Mouse (Mus musculus): ENCODE data around the gene Rtl10.
A peak's percentile ranks its signal among the peaks of the same experiment; 100 is the strongest.
"Not testable (repeated sequence)": the region's sequence is repeated elsewhere in the genome, so short reads cannot be mapped to it uniquely, and the experiment has no call there.

Rtl10 gene

GRCm38 (mm10) chr16:18483839-18484238 is 14.9 kb upstream of the Rtl10 start:
- DNase-seq (ENCODE audit: low spot score in 2 of 2), result no peak

- DNase-seq (ENCODE audit: low spot score in 2 of 2), result no peak
Observed at GRCm38 (mm10) chr16:18484386-18484785, 14.3 kb upstream of the Rtl10 start.

GRCm38 (mm10) chr16:18484794-18485435 is 13.8 kb upstream of the Rtl10 start:
- DNase-seq (ENCODE audit: low spot score in 2 of 2), result no peak

GRCm38 (mm10) chr16:18486126-18486525 is 12.6 kb upstream of the Rtl10 start:
- DNase-seq (ENCODE audit: low spot score in 2 of 2), result no peak

- peak in 1 of 2 experiments; percentile 28 for DNase-seq (ENCODE audit: low spot score in 2 of 2)
Observed at GRCm38 (mm10) chr16:18490281-18490680, 8.4 kb upstream of the Rtl10 start.

GRCm38 (mm10) chr16:18490894-18491293 is 7.8 kb upstream of the Rtl10 start:
- DNase-seq (ENCODE audit: low spot score in 2 of 2), result peak in 1 of 2 experiments; percentile 28

- DNase-seq (ENCODE audit: low spot score in 2 of 2), result no peak
Observed at GRCm38 (mm10) chr16:18497865-18498515, 711 bp upstream of the Rtl10 start.

GRCm38 (mm10) chr16:18498996-18499395 is 295 bp downstream of the Rtl10 start:
- no peak for DNase-seq (ENCODE audit: low spot score in 2 of 2)

GRCm38 (mm10) chr16:18501531-18501930 is 2.8 kb downstream of the Rtl10 start:
- DNase-seq (ENCODE audit: low spot score in 2 of 2), result no peak

- no peak for DNase-seq (ENCODE audit: low spot score in 2 of 2)
Observed at GRCm38 (mm10) chr16:18503566-18504342, 5.1 kb downstream of the Rtl10 start.

GRCm38 (mm10) chr16:18506524-18507199 is 8.0 kb downstream of the Rtl10 start:
- no peak for DNase-seq (ENCODE audit: low spot score in 2 of 2)

- no peak for DNase-seq (ENCODE audit: low spot score in 2 of 2)
Observed at GRCm38 (mm10) chr16:18507200-18507549, 8.5 kb downstream of the Rtl10 start.

- DNase-seq (ENCODE audit: low spot score in 2 of 2), result no peak
Observed at GRCm38 (mm10) chr16:18511741-18512140, 13.0 kb downstream of the Rtl10 start.

GRCm38 (mm10) chr16:18513508-18513907 is 14.8 kb downstream of the Rtl10 start:
- no peak for DNase-seq (ENCODE audit: low spot score in 2 of 2)

GRCm38 (mm10) chr16:18518091-18518490 is 19.4 kb downstream of the Rtl10 start:
- peak in 1 of 2 experiments; percentile 26 for DNase-seq (ENCODE audit: low spot score in 2 of 2)

GRCm38 (mm10) chr16:18523563-18524245 is 25.0 kb downstream of the Rtl10 start:
- no peak for DNase-seq (ENCODE audit: low spot score in 2 of 2)

GRCm38 (mm10) chr16:18528656-18529055 is 30.0 kb downstream of the Rtl10 start:
- no peak for DNase-seq (ENCODE audit: low spot score in 2 of 2)

GRCm38 (mm10) chr16:18533061-18533460 is 34.4 kb downstream of the Rtl10 start:
- not testable (repeated sequence) for DNase-seq (ENCODE audit: low spot score in 2 of 2)

GRCm38 (mm10) chr16:18537407-18537990 is 38.8 kb downstream of the Rtl10 start:
- no peak for DNase-seq (ENCODE audit: low spot score in 2 of 2)

GRCm38 (mm10) chr16:18539281-18539680 is 40.6 kb downstream of the Rtl10 start:
- DNase-seq (ENCODE audit: low spot score in 2 of 2), result no peak

GRCm38 (mm10) chr16:18543151-18543829 is 44.6 kb downstream of the Rtl10 start:
- DNase-seq (ENCODE audit: low spot score in 2 of 2), result no peak

Data from spleen, postnatal 4 days (tissue).